Mouse (Mus musculus): ENCODE data around the gene Sptbn1.
A peak's percentile ranks its signal among the peaks of the same experiment; 100 is the strongest.

Gene Sptbn1

DNA sequence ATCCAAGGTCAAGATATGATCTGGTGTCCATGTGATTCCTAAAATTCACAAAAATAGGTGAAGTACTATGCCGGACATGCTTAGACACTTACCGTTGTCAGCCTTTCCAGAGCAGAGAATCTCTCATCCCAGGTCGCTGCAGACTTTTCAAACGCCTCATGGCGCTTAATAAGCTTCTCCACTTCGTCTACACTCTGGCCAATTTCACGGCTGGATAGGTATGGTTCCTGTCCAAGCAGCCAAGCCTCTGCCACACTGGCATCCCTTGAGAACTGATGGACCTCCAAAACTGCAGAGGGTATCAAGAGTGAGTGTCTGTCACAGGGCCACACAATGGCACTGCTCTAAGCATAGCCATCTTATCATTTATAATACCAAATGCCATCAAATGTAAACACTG lies 157.3 kb downstream of the Sptbn1 start:
- no peak for DNase-seq

DNA sequence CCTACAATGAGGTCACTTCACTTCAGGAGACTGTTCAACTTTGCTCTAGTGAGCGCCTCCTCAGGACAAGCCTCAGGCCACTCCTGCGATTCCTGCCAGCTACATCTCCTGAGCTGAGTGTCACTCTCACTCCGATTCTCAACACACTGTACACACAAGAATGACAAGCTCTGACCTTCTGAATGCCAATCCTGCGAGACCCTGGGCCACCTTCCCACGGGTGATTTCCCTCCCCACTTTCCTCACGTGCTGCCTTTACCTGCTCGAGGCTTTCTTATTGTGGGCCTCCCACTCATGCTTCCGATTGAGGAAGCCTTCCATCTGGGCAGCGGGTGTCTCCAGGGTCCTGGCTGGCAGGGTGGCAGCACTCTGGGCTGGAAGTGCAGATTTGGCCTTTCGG lies 163.8 kb downstream of the Sptbn1 start:
- no peak for DNase-seq

DNA sequence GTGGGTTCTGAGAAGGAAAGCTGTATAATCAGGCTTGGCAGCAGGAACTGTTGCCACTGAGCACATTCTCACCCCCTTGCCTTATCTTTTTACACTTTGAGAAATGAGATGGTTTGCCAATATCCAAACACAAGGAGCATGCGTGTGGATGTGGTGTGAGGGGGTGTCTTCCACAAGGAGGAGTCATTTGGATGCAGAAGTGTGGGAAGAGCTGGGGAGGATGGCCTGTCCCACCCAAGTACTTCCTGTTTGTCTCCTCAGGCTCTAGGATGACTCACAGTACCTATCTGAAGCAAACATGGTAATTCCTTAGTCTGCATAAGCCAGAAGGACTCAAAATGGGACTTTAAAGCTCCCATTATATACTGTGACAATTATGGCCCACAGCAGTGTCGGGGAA lies 165.4 kb downstream of the Sptbn1 start:
- peak; percentile 47 for DNase-seq

DNA sequence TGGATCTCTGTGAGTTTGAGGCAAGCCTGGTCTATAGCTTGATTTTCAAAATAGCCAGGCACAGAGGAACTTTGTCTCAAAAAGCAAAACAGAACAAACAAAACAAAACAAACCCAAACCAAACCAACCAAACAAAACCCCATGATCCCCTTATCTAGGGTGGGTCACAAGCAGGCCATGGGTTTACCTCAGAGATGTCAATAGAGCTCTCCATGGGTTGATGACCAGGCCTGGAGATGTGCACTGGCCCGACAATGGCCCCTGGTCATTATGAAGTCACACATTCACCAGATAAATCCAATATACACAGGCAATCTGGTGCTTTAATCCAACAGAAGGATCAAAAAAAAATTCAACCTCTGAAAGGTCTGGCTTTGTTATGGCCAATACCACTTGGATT lies 166.2 kb downstream of the Sptbn1 start:
- DNase-seq: no peak

DNA sequence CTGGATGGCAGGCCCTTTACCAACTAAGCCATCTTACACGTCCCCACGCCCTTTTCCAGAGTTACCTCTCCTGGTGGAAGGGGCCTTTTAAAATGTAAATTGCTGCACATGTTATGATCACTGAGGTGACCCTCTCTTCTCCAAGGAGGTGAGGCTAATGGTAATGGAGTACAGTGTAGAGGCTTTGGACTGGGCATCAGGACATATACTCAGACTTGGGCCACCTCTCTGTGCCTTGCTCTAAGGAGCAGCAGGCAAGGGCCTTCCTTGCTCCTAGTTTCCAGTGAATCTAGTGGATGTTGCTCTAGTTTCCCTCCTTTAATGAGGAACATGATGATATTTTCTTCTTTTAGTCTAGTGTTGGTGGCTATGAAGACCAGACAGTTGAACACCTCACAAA lies 166.8 kb downstream of the Sptbn1 start:
- no peak for DNase-seq

DNA sequence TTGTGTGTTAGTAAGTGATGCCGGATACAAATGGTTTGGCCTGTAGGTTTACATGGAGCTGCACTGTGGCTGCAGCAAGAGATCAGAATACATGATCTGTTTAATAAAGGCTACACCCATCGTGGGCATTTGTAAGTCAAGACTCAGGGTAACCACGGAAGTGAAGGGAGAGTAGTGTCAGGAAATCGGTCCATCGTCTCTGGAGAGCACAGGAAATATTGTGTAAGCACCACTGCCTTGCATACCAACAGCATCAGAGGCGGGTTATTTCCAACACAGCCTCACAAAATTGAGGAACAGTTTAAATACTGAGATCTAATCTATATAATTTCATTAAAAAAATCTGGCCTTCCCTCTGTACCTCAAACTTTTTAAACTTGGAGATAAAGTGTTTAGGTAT lies 168.1 kb downstream of the Sptbn1 start:
- no peak for DNase-seq

DNA sequence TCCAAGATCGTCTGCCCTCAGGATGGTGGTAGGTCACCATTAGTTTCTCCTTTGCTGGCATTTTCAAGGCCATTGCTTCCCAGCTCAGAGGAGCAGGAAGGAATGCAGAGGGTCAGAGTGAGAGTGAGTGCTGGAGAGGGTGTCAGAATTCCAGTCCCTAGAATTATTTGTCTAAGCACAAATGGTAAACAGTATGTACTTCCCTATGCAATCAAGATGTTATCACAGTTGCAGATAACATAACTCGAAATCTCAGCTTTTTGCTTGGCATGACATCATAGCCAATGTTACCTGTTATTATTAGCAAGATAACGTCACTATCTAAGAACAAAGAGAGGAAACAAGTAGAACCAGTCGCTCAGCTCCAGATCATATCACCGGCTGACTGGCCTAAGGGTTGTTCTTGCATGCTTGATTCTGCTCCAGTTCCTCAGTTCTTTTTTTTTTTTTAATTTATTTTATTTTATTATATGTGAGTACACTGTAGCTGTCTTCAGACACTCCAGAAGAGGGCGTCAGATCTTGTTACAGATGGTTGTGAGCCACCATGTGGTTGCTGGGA lies 172.7 kb downstream of the Sptbn1 start:
- no peak for DNase-seq

DNA sequence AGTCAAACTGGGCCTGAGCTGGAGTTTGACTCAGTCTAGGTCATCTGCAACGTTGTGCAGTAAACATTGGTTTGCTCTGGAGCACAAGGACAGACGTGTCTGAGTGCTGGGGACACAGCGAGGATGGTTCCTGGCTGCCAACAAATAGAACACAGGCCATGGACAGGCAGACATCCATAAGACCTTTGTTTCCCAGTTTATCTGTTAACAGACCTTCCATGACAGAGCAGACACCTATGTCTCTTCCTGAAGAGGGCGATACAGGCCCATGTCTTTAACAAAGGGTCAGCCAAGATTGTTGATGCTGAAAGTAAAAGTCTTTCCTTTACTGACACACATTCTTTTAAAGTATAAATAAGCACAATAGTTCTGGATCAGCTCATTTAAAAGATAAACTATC lies 176.1 kb downstream of the Sptbn1 start:
- no peak for DNase-seq

DNA sequence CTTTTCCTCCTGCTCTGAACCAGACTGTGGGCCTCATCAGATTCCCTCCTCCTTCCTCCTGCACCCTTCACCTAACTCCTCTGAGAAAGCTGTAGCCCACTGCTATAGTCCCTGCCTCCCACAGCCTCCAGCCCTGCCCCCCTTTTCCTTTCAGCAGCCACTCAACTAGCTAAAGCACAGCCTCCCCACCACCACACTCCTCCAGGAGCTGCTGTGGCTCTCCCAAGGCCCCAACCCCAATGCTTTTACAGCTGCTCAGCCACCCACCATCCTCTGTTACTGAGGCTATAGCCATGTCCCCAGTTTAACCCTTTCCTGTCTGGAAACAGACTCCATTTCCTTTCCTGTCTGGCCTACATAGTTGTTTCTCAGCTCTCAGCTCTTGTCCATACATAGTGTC lies 182.9 kb downstream of the Sptbn1 start:
- no peak for DNase-seq

DNA sequence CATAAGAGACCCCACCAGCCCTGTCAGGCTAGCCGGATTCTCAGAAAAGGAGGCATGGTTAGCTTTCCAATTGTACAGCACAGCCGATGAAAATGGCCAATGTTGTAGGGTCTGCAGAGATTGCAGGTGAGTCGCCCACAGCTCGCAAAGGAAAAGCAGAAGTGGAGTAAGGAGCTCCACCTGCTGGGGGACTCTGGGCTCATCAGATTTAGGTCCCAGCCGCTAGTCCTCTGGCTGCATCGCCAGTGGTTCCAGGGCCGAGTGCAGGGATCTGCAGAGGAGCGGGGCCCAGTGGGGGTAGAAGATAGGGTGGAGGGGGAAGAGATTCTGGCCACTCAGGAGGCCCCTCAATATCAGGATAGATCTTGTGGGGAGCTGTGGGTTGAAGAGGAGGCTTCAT lies 210.7 kb downstream of the Sptbn1 start:
- DNase-seq: no peak
